In genomic region chr1:132771377-132771776, GRCm38 (mm10) we compare ENCODE assay signal across 9 mouse cellular contexts. TPM values are rescaled to one million over a fixed set of nuclear protein-coding genes. Genes with fewer than 3 reads are reported as not detected.
DNase-seq lines count a peak whose midpoint lies in the region; ATAC-seq lines count a peak whose summit lies in the region.
"Had no signal": no experiment of that assay in that cellular context is flagged by ENCODE, and none has a peak within 500 bp of the region (broad histone marks: within the 10 kb centered on the region; RNA-seq: fewer than 3 reads in every experiment).

No protein-coding gene starts in this region.

- peaks cover 10% of the 10 kb centered on the region for H3K4me1 ChIP-seq in hindbrain, embryonic 10.5 days (replicated peaks)
- peaks cover 13% of the 10 kb centered on the region for H3K4me1 ChIP-seq in hindbrain, embryonic 13.5 days (replicated peaks)
- H3K4me1 ChIP-seq in embryonic facial prominence, embryonic 14.5 days (ENCODE audit: control insufficient read depth, insufficient read depth, low read length), result no peaks in the 10 kb centered on the region
- H3K4me1 ChIP-seq in hindbrain, embryonic 12.5 days, result peaks cover 3% of the 10 kb centered on the region
- H3K4me1 ChIP-seq: liver, embryonic 15.5 days had no signal

- peak; percentile 16 for DNase-seq in hindbrain, embryonic 10.5 days (ENCODE audit: low spot score)
- peak; percentile 50 for DNase-seq in A20 (ENCODE audit: low read depth, low spot score)
- DNase-seq in adrenal gland, postnatal 14 days, result peak; percentile 47
- DNase-seq in embryonic facial prominence, embryonic 14.5 days (ENCODE audit: low spot score), result peak; percentile 31
- no peak for DNase-seq in right cerebral cortex, postnatal 36 days (ENCODE audit: low spot score in 2 of 2)

- no peak for ATAC-seq in hindbrain, embryonic 13.5 days (ENCODE audit: low FRiP score)
- ATAC-seq in embryonic facial prominence, embryonic 14.5 days (ENCODE audit: low read depth), result no peak
- ATAC-seq in megakaryocyte, adult 5-6 weeks (ENCODE audit: poor library complexity, severe bottlenecking), result peak; percentile 38; the same call in 1 of the 2 replicates
- ATAC-seq in hindbrain, embryonic 12.5 days (ENCODE audit: low FRiP score), result no peak

- no peak overlapping the region for H3K4me3 ChIP-seq in hindbrain, embryonic 10.5 days
- no peak overlapping the region for H3K4me3 ChIP-seq in hindbrain, embryonic 13.5 days
- no peak overlapping the region for H3K4me3 ChIP-seq in embryonic facial prominence, embryonic 14.5 days (ENCODE audit: low read depth, low read length)
- H3K4me3 ChIP-seq in hindbrain, embryonic 12.5 days, result no peak overlapping the region
- H3K4me3 ChIP-seq: liver, embryonic 15.5 days had no signal

- no peaks in the 10 kb centered on the region for H3K9me3 ChIP-seq in hindbrain, embryonic 10.5 days
- H3K9me3 ChIP-seq in hindbrain, embryonic 13.5 days, result no peaks in the 10 kb centered on the region
- H3K9me3 ChIP-seq in embryonic facial prominence, embryonic 14.5 days (ENCODE audit: control insufficient read depth, low read length), result no peaks in the 10 kb centered on the region
- no peaks in the 10 kb centered on the region for H3K9me3 ChIP-seq in hindbrain, embryonic 12.5 days (replicated peaks)
- H3K9me3 ChIP-seq: liver, embryonic 15.5 days had no signal

- peaks cover 6% of the 10 kb centered on the region; the same call in 1 of the 2 replicates for H3K27me3 ChIP-seq in hindbrain, embryonic 10.5 days (ENCODE audit: insufficient read depth, poor library complexity, severe bottlenecking)
- peaks cover 6% of the 10 kb centered on the region for H3K27me3 ChIP-seq in hindbrain, embryonic 13.5 days
- no peaks in the 10 kb centered on the region for H3K27me3 ChIP-seq in embryonic facial prominence, embryonic 14.5 days (replicated peaks; ENCODE audit: control insufficient read depth, insufficient read depth, low read length)
- H3K27me3 ChIP-seq in hindbrain, embryonic 12.5 days, result no peaks in the 10 kb centered on the region
- H3K27me3 ChIP-seq: liver, embryonic 15.5 days had no signal

- H3K9ac ChIP-seq in hindbrain, embryonic 13.5 days, result no peak overlapping the region
- no peak overlapping the region for H3K9ac ChIP-seq in embryonic facial prominence, embryonic 14.5 days (ENCODE audit: low read depth, low read length)
- H3K9ac ChIP-seq in hindbrain, embryonic 12.5 days, result no peak overlapping the region
- H3K9ac ChIP-seq: liver, embryonic 15.5 days had no signal

- 34% methylated on average over 5 of the region's 5 CpGs for WGBS in hindbrain, embryonic 10.5 days
- 34% methylated on average over 5 of the region's 5 CpGs for WGBS in hindbrain, embryonic 13.5 days
- WGBS in embryonic facial prominence, embryonic 14.5 days, result 29% methylated on average over 5 of the region's 5 CpGs
- 33% methylated on average over 5 of the region's 5 CpGs for WGBS in hindbrain, embryonic 12.5 days

- H3K27ac ChIP-seq in hindbrain, embryonic 10.5 days, result no peak overlapping the region
- no peak overlapping the region for H3K27ac ChIP-seq in hindbrain, embryonic 13.5 days
- H3K27ac ChIP-seq in embryonic facial prominence, embryonic 14.5 days (replicated peaks; ENCODE audit: low read depth, low read length), result no peak overlapping the region
- H3K27ac ChIP-seq in hindbrain, embryonic 12.5 days, result no peak overlapping the region
- H3K27ac ChIP-seq: liver, embryonic 15.5 days had no signal

- no peaks in the 10 kb centered on the region for H3K36me3 ChIP-seq in hindbrain, embryonic 10.5 days
- no peaks in the 10 kb centered on the region for H3K36me3 ChIP-seq in hindbrain, embryonic 13.5 days
- no peaks in the 10 kb centered on the region for H3K36me3 ChIP-seq in embryonic facial prominence, embryonic 14.5 days (ENCODE audit: control insufficient read depth, insufficient read depth, low read length)
- H3K36me3 ChIP-seq in hindbrain, embryonic 12.5 days, result no peaks in the 10 kb centered on the region
- H3K36me3 ChIP-seq: liver, embryonic 15.5 days had no signal

- no peak overlapping the region for H3K4me2 ChIP-seq in hindbrain, embryonic 13.5 days
- H3K4me2 ChIP-seq in embryonic facial prominence, embryonic 14.5 days (ENCODE audit: low read depth, low read length), result no peak overlapping the region
- no peak overlapping the region for H3K4me2 ChIP-seq in hindbrain, embryonic 12.5 days (replicated peaks)
- H3K4me2 ChIP-seq: liver, embryonic 15.5 days had no signal

RNA-seq across cellular contexts. Expression of gene Nfasc, which starts 29.8 kb away (rescaled TPM):
- 22.9 and 39.2 TPM in 2 replicates for polyA plus RNA-seq in hindbrain, embryonic 10.5 days (2016; fragmentation: Nextera tagmentation; extraction: Ambion mirVana)
- polyA plus RNA-seq in hindbrain, embryonic 13.5 days (2015; fragmentation: Nextera tagmentation; extraction: Ambion mirVana), result 44.3 and 45.3 TPM in 2 replicates
- total RNA-seq in adrenal gland, postnatal 14 days (2021), result 4.2 and 5.1 TPM in 2 replicates
- 2.4 and 2.8 TPM in 2 replicates for polyA plus RNA-seq in embryonic facial prominence, embryonic 14.5 days (2014; fragmentation: Nextera tagmentation; extraction: Ambion mirVana)
- total RNA-seq in megakaryocyte, adult 5-6 weeks (2015), result not detected in 2 replicates
- not detected in 2 replicates for total RNA-seq in megakaryocyte, adult 5-6 weeks (2017)
- 50.6 and 50.7 TPM in 2 replicates for polyA plus RNA-seq in hindbrain, embryonic 12.5 days (2016; fragmentation: Nextera tagmentation; extraction: Ambion mirVana)

Comparison
In these comparisons a context has a peak if more than half of its experiments do, and no peak if none do; other contexts are left out.
1. DNase-seq: peak in hindbrain, embryonic 10.5 days (single experiment), A20 (single experiment), adrenal gland, postnatal 14 days (single experiment) and embryonic facial prominence, embryonic 14.5 days (single experiment); none in right cerebral cortex, postnatal 36 days (0 of 2).